Mouse (Mus musculus) neural tube, embryonic 13.5 days (tissue): ENCODE data around the gene Cypt2. TPM values are rescaled to one million over a fixed set of nuclear protein-coding genes. Genes with fewer than 3 reads are reported as not detected.
"Not testable (repeated sequence)": the region's sequence is repeated elsewhere in the genome, so short reads cannot be mapped to it uniquely, and the experiment has no call there.

ENCODE experiments used
- ATAC-seq: fragments of 200-750 bp; cut with Nextera tagmentation; 2 replicates; pipeline ENCODE4 v1.8.0; 2017; ENCODE audit warnings: low read depth, mild to moderate bottlenecking, moderate TSS enrichment, moderate library complexity
- H3K27ac ChIP-seq: fragments of 300-500 bp; sonication (generic); replicated peaks from 2 replicates; pipeline ENCODE4 v1.5.1; 2015; ENCODE audit warnings: moderate library complexity, mild to moderate bottlenecking, inconsistent platforms
- H3K27me3 ChIP-seq: fragments of 300-500 bp; sonication (generic); 2 replicates; pipeline ENCODE4 v1.6.1; 2015; ENCODE audit warnings: mild to moderate bottlenecking, inconsistent platforms
- H3K36me3 ChIP-seq: fragments of 300-500 bp; sonication (generic); 2 replicates; pipeline ENCODE4 v1.6.1; 2015; ENCODE audit warnings: mild to moderate bottlenecking, inconsistent platforms
- H3K4me1 ChIP-seq: fragments of 300-500 bp; sonication (generic); replicated peaks from 2 replicates; pipeline ENCODE4 v1.6.1; 2015; ENCODE audit warnings: inconsistent platforms
- H3K4me2 ChIP-seq: fragments of 300-500 bp; sonication (generic); 2 replicates; pipeline ENCODE4 v1.6.1; 2015; ENCODE audit warnings: inconsistent platforms, mild to moderate bottlenecking, moderate library complexity
- H3K4me3 ChIP-seq: fragments of 300-500 bp; sonication (generic); 2 replicates; pipeline ENCODE4 v1.5.1; 2015; ENCODE audit warnings: mild to moderate bottlenecking, inconsistent platforms
- H3K9ac ChIP-seq: fragments of 300-500 bp; sonication (generic); 2 replicates; pipeline ENCODE4 v1.6.1; 2015; ENCODE audit warnings: moderate library complexity, mild to moderate bottlenecking, inconsistent platforms
- H3K9me3 ChIP-seq: fragments of 300-500 bp; sonication (generic); 2 replicates; pipeline ENCODE4 v1.6.1; 2016; ENCODE audit warnings: inconsistent platforms
- WGBS: fragments of 180-500 bp; shearing (Covaris S2); methylation state at CpG from one replicate; pipeline ENCODE4 v1.1.7; 2015; 5-methylcytosine and 5-hydroxymethylcytosine counted together
- polyA plus RNA-seq: library from polyadenylated mRNA; unstranded; fragments of >200 nt; fragmentation: Nextera tagmentation; extraction: Ambion mirVana; gene quantifications from 2 replicates; pipeline ENCODE4 v1.2.1, GENCODE M21; 2015

Cypt2 gene
- not detected in 2 replicates for polyA plus RNA-seq

GRCm38 (mm10) chrX:105499472-105499871 is at the start of gene Cypt2:
TSS of gene Cypt2 (plus strand) at chrX:105499772.
- not testable (repeated sequence) for ATAC-seq, H3K4me1 ChIP-seq, H3K4me3 ChIP-seq, H3K27ac ChIP-seq, H3K9ac ChIP-seq, H3K27me3 ChIP-seq, H3K9me3 ChIP-seq, H3K36me3 ChIP-seq, H3K4me2 ChIP-seq
- WGBS, result 91% methylated on average over 4 of the region's 4 CpGs

GRCm38 (mm10) chrX:105546234-105546633 is 46.7 kb downstream of the Cypt2 start:
- Histone ChIP-seq H3K9me3 (no peaks in the 10 kb centered on the region), H3K4me2 (no peak overlapping the region), H3K27ac (no peak overlapping the region), H3K9ac (no peak overlapping the region), H3K27me3 (no peaks in the 10 kb centered on the region), H3K36me3 (no peaks in the 10 kb centered on the region), H3K4me3 (no peak overlapping the region), H3K4me1 (no peaks in the 10 kb centered on the region)
- ATAC-seq, result no peak
- 22% methylated on average over 6 of the region's 6 CpGs for WGBS
